Mouse (Mus musculus) neural tube, embryonic 14.5 days (tissue): ENCODE data around the gene Aff3. TPM values are rescaled to one million over a fixed set of nuclear protein-coding genes. Genes with fewer than 3 reads are reported as not detected.

Experiments used
- ATAC-seq: fragments of 200-750 bp; cut with Nextera tagmentation; 2 replicates; pipeline ENCODE4 v1.8.0; 2017; ENCODE audit warnings: low read depth, mild to moderate bottlenecking, moderate TSS enrichment, moderate library complexity
- H3K27ac ChIP-seq: fragments of 300-500 bp; sonication (generic); 2 replicates; pipeline ENCODE4 v1.5.1; 2014; ENCODE audit warnings: low read depth, mild to moderate bottlenecking, control low read depth, low read length, moderate library complexity, mixed read lengths
- H3K27me3 ChIP-seq: fragments of 300-500 bp; sonication (generic); 2 replicates; pipeline ENCODE4 v1.6.1; 2014; ENCODE audit warnings: low read length; ENCODE audit not compliant: control insufficient read depth, insufficient read depth
- H3K36me3 ChIP-seq: fragments of 300-500 bp; sonication (generic); 2 replicates; pipeline ENCODE4 v1.6.1; 2014; ENCODE audit warnings: low read length, mixed read lengths; ENCODE audit not compliant: control insufficient read depth, insufficient read depth
- H3K4me1 ChIP-seq: fragments of 300-500 bp; sonication (generic); 2 replicates; pipeline ENCODE4 v1.6.1; 2014; ENCODE audit warnings: low read length; ENCODE audit not compliant: control insufficient read depth, insufficient read depth
- H3K4me2 ChIP-seq: fragments of 300-500 bp; sonication (generic); 2 replicates; pipeline ENCODE4 v1.6.1; 2014; ENCODE audit warnings: mild to moderate bottlenecking, low read depth, low read length, control low read depth
- H3K4me3 ChIP-seq: fragments of 300-500 bp; sonication (generic); 2 replicates; pipeline ENCODE4 v1.5.1; 2014; ENCODE audit warnings: low read depth, low read length, control low read depth, mixed read lengths
- H3K9ac ChIP-seq: fragments of 300-500 bp; sonication (generic); replicated peaks from 2 replicates; pipeline ENCODE4 v1.6.1; 2014; ENCODE audit warnings: low read depth, mild to moderate bottlenecking, control low read depth, low read length, mixed read lengths
- H3K9me3 ChIP-seq: fragments of 300-500 bp; sonication (generic); 2 replicates; pipeline ENCODE4 v1.6.1; 2016; ENCODE audit warnings: low read length; ENCODE audit not compliant: control insufficient read depth
- WGBS: fragments of 180-500 bp; shearing (Covaris S2); extraction: QIAGEN DNeasy Blood & Tissue Kit; methylation state at CpG from one replicate; pipeline ENCODE4 v1.1.7; 2014; 5-methylcytosine and 5-hydroxymethylcytosine counted together
- polyA plus RNA-seq: library from polyadenylated mRNA; unstranded; fragments of >200 nt; fragmentation: Nextera tagmentation; extraction: Ambion mirVana; gene quantifications from 2 replicates; pipeline ENCODE4 v1.2.1, GENCODE M21; 2014

Gene Aff3
- polyA plus RNA-seq, 1 experiment from 2014 or later = 26.6 TPM

GRCm38 (mm10) chr1:38387438-38387837 is 277.3 kb downstream of the Aff3 start:
- no peak overlapping the region for H3K27ac ChIP-seq
- no peaks in the 10 kb centered on the region for H3K36me3 ChIP-seq
- no peak for ATAC-seq
- H3K9ac ChIP-seq = no peak overlapping the region
- H3K9me3 ChIP-seq = no peaks in the 10 kb centered on the region
- H3K4me3 ChIP-seq = no peak overlapping the region
- 76% methylated on average over 9 of the region's 9 CpGs for WGBS
- H3K4me2 ChIP-seq = no peak overlapping the region
- H3K4me1 ChIP-seq = peaks cover 15% of the 10 kb centered on the region; the same call in 1 of the 2 replicates
- no peaks in the 10 kb centered on the region for H3K27me3 ChIP-seq

- Histone ChIP-seq H3K4me2 (no peak overlapping the region), H3K4me3 (no peak overlapping the region), H3K36me3 (no peaks in the 10 kb centered on the region), H3K9me3 (no peaks in the 10 kb centered on the region), H3K4me1 (0 out of 2 replicates have a peak, but pooled peaks cover 8% of the 10 kb centered on the region), H3K27me3 (no peaks in the 10 kb centered on the region), H3K9ac (no peak overlapping the region), H3K27ac (peak overlapping the region; percentile 28; the same call in 1 of the 2 replicates)
- no peak; the same call in 1 of the 2 replicates for ATAC-seq
- WGBS = 21% methylated on average over 16 of the region's 16 CpGs
Observed at GRCm38 (mm10) chr1:38384457-38385121, 280.2 kb downstream of the Aff3 start.

- Histone ChIP-seq H3K4me1 (0 out of 2 replicates have a peak, but pooled peaks cover 8% of the 10 kb centered on the region), H3K9me3 (no peaks in the 10 kb centered on the region), H3K9ac (no peak overlapping the region), H3K4me2 (no peak overlapping the region), H3K27ac (peak overlapping the region; percentile 28; the same call in 1 of the 2 replicates), H3K36me3 (no peaks in the 10 kb centered on the region), H3K4me3 (no peak overlapping the region), H3K27me3 (no peaks in the 10 kb centered on the region)
- WGBS = 79% methylated on average over 7 of the region's 7 CpGs
- no peak; the same call in 1 of the 2 replicates for ATAC-seq
Observed at GRCm38 (mm10) chr1:38384010-38384409, 280.7 kb downstream of the Aff3 start.

- Histone ChIP-seq H3K4me1 (0 out of 2 replicates have a peak, but pooled peaks cover 8% of the 10 kb centered on the region), H3K27me3 (no peaks in the 10 kb centered on the region), H3K27ac (no peak overlapping the region), H3K9ac (no peak overlapping the region), H3K4me3 (no peak overlapping the region), H3K9me3 (no peaks in the 10 kb centered on the region), H3K4me2 (no peak overlapping the region), H3K36me3 (no peaks in the 10 kb centered on the region)
- no peak for ATAC-seq
- 73% methylated on average over 4 of the region's 4 CpGs for WGBS
Observed at GRCm38 (mm10) chr1:38382683-38383082, 282.1 kb downstream of the Aff3 start.

- H3K36me3 ChIP-seq = no peaks in the 10 kb centered on the region
- H3K4me3 ChIP-seq = no peak overlapping the region
- H3K27me3 ChIP-seq = no peaks in the 10 kb centered on the region
- no peak overlapping the region for H3K27ac ChIP-seq
- ATAC-seq = no peak
- H3K4me2 ChIP-seq = no peak overlapping the region
- WGBS = 83% methylated on average over 3 of the region's 3 CpGs
- no peaks in the 10 kb centered on the region for H3K4me1 ChIP-seq
- no peak overlapping the region for H3K9ac ChIP-seq
- H3K9me3 ChIP-seq = no peaks in the 10 kb centered on the region
Observed at GRCm38 (mm10) chr1:38377930-38378329, 286.8 kb downstream of the Aff3 start.

- 41% methylated on average over 8 of the region's 8 CpGs for WGBS
- no peaks in the 10 kb centered on the region for H3K36me3 ChIP-seq
- H3K27ac ChIP-seq = no peak overlapping the region
- no peak overlapping the region for H3K4me3 ChIP-seq
- H3K4me1 ChIP-seq = peaks cover 13% of the 10 kb centered on the region
- H3K4me2 ChIP-seq = no peak overlapping the region
- no peaks in the 10 kb centered on the region for H3K9me3 ChIP-seq
- no peaks in the 10 kb centered on the region for H3K27me3 ChIP-seq
- no peak for ATAC-seq
- no peak overlapping the region for H3K9ac ChIP-seq
Observed at GRCm38 (mm10) chr1:38369166-38369565, 295.6 kb downstream of the Aff3 start.

- peaks cover 18% of the 10 kb centered on the region for H3K4me1 ChIP-seq
- peak overlapping the region; percentile 23; the same call in 1 of the 2 replicates for H3K27ac ChIP-seq
- H3K4me3 ChIP-seq = no peak overlapping the region
- H3K4me2 ChIP-seq = no peak overlapping the region
- 43% methylated on average over 6 of the region's 6 CpGs for WGBS
- no peaks in the 10 kb centered on the region for H3K36me3 ChIP-seq
- no peaks in the 10 kb centered on the region for H3K9me3 ChIP-seq
- H3K9ac ChIP-seq = no peak overlapping the region
- ATAC-seq = peak; percentile 33
- no peaks in the 10 kb centered on the region for H3K27me3 ChIP-seq
Observed at GRCm38 (mm10) chr1:38368081-38368689, 296.6 kb downstream of the Aff3 start.

- Histone ChIP-seq H3K36me3 (no peaks in the 10 kb centered on the region), H3K4me1 (peaks cover 18% of the 10 kb centered on the region), H3K9me3 (no peaks in the 10 kb centered on the region), H3K4me2 (no peak overlapping the region), H3K4me3 (no peak overlapping the region), H3K27ac (peak overlapping the region; percentile 35; the same call in 1 of the 2 replicates), H3K27me3 (no peaks in the 10 kb centered on the region), H3K9ac (no peak overlapping the region)
- WGBS = 49% methylated on average over 14 of the region's 14 CpGs
- peak; percentile 77 for ATAC-seq
Observed at GRCm38 (mm10) chr1:38367404-38368080, 297.2 kb downstream of the Aff3 start.

- H3K36me3 ChIP-seq = no peaks in the 10 kb centered on the region
- H3K4me1 ChIP-seq = peaks cover 14% of the 10 kb centered on the region
- ATAC-seq = no peak
- WGBS = 84% methylated on average over 2 of the region's 2 CpGs
- H3K9ac ChIP-seq = no peak overlapping the region
- H3K4me2 ChIP-seq = no peak overlapping the region
- H3K4me3 ChIP-seq = no peak overlapping the region
- H3K9me3 ChIP-seq = no peaks in the 10 kb centered on the region
- no peak overlapping the region for H3K27ac ChIP-seq
- no peaks in the 10 kb centered on the region for H3K27me3 ChIP-seq
Observed at GRCm38 (mm10) chr1:38363856-38364255, 300.9 kb downstream of the Aff3 start.
